Mouse (Mus musculus) heart, postnatal 36 days (tissue): ENCODE results near the gene Olfr508. TPM values are rescaled to one million over a fixed set of nuclear protein-coding genes. Genes with fewer than 3 reads are reported as not detected.
"Not testable (repeated sequence)": the region's sequence is repeated elsewhere in the genome, so short reads cannot be mapped to it uniquely, and the experiment has no call there.

Experiments used
- DNase-seq, 2 experiments: peaks; one replicate each; pipeline ENCODE4 v3.0.0; 2021 to 2022
- intact Hi-C: fragments of 180-260 bp; cut with DNase I; formaldehyde crosslinking; loops from one replicate; pipeline ENCODE4 v1.15.1; 2025
- total RNA-seq, 2 experiments: library from RNA; stranded (reverse); gene quantifications; 2 replicates each; pipeline ENCODE4 v1.2.3; 2021

Olfr508 gene
- total RNA-seq = not detected

DNA sequence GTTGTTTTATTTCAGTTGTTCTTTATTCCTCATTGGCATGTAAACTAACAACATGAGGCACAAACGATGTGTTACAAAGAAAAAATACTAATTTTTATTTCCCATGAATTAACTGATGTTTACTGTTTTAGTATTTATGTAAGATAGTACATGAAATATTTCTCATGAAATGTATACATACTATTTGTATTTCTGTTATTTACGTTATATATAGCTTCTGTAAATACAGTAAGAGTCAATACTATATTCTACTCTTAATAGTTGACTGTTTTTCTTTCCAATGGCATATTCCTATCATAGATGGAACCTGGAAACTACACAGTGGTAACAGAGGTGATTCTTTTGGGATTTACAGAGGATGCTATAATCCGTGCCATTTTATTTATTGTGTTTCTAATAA is at the start of gene Olfr508:
Olfr508 (plus strand) TSS at position 301 of the 400 bp plus-strand sequence.
- no peak for DNase-seq
- intact Hi-C loops = no loop called here

DNA sequence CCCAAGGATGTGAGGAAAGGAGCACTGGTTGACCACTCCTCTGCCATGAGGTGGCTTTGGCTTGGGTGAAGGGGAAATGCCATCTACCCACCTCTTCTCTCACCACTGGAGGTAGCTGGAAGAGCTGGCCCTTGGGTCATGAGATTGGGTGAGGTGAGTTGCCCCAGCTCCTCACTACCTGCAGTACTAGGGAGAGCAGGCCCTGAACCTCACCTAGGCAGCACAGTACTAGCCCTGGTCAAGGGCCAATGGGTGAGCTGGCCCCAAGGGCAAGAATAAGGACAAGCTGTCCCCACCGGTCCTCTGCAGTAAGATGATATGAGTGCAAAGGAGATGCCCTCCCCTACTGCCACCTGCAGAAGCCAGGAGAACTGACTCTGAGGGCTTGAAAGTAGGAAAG is 40.0 kb upstream of the Olfr508 start:
- intact Hi-C loops = no loop called here
- DNase-seq = no peak

DNA sequence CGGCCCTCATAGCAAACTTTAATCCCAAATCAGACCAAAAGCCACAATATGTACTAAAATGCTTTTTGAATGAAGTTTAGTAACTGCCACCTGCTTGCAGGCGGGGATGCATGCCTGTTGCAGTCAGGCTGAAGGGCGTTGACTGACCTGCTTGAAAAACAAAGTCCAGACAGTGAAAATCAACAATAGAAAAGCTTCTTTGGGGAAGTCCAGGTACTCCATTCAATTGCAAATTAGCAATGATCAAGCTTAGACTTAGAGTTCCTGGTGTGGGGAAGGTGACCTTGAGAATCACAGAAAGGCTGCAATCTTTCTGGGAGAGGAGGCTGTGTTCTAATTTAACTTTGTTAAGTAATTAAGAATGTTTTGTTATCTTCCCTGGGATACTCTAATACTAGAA is 27.9 kb upstream of the Olfr508 start:
- intact Hi-C loops = not testable (repeated sequence)

DNA sequence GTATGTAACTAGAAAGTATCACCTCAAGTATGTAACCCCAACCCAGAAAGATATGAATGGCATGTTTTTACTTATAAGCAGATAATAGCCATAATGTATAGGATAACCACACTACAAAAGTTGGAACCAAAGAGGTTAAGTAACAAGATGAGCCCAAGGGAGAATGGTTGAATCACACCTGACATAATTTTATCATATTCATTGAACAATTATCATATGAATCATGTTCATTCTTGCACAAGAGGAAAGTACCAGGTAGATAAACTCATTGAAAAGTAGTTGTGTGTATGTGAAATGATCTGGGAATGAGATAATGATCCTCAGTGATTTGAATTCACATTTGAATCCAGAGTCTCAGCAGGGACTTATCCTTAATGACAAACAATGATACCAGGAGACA is 19.3 kb upstream of the Olfr508 start, which contains the start of gene Olfr506:
Olfr506 (plus strand) TSS at position 301 of the 400 bp plus-strand sequence.
- no peak for DNase-seq
- intact Hi-C loops = no loop called here

More for the DNA sequence above, 27.9 kb upstream of the Olfr508 start:
- not testable (repeated sequence) for DNase-seq

DNA sequence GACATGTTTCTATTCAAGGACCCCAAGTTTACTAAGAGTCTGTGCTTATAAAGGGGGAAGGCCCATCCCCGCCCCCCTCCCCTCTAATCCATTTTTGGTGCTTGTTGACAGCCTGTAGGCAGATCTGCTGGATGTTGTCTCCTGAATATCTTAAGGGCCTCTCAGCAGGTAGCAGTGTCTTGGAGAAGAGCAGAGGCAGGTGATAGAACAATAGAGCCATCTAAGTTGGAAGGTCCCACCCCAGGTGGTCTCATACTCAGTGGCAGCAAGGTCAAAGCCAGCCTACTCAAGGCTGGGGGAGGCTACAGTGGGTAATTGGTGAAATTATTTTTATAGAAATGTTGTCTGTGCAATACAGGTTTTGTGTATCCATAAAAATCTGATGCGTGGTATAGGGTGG is 15.7 kb upstream of the Olfr508 start:
- intact Hi-C loops = no loop called here
- DNase-seq = no peak

DNA sequence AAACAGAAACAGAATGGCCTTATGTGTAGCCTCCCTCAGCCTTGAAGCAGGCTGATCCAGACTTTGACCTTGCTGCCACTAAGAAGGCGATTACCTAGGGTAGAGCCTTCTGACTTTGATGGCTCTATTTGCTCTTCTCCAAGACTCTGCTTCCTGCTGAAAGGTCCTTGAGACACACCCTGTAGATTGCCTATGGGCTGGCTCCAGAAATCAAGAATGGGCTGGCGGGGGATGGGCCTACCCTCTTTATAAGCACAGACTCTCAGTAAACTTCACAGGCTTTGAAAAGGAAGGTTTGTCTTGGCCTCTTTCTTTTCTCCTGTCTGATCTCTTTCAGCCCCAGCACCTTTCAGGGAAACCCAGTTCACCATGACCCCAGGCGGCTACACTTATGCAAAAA is 13.0 kb upstream of the Olfr508 start:
- intact Hi-C loops, DNase-seq: not testable (repeated sequence)

DNA sequence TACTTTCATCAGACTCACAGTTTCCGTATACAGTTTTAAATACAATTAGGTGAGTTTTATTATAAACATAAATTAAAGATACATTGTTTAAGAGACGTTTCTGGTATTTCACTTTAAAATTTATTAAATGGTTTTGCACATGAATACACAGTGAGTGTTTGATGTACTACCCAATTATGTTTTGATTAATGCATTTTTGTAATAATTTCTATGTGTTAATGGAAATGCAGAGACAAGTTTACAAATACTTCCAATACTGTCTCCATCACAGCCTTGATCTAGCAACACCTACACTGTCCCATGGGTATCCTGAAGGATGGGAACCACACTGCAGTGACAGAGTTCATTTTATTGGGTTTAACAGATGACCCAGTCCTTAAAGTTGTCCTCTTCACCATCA is 8.3 kb upstream of the Olfr508 start, which contains the start of gene Olfr507:
Olfr507 (plus strand) TSS at position 301 of the 400 bp plus-strand sequence.
- intact Hi-C loops = no loop called here
- no peak for DNase-seq

DNA sequence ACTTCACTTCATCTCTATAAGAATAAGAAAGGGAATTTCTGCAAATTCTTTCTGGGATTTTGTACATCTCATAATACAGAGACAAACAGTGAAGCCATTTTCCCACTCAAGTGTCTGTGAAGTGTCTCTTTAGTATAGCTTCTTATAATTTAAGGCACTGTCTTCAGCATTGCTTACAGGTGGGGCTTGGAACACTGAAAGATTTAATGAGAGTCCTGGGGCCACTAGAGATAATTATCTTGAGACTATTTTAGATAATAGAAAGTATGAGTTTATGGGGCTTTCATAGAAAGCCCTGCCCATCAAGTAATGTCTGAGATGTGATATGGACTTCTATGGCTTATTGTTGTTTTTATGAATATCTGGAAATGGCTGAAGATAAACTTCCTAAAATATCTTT is 22.0 kb downstream of the Olfr508 start, which contains the start of gene Olfr509:
Olfr509 (minus strand) TSS at position 101 of the 400 bp plus-strand sequence.
- intact Hi-C loops = no loop called here
- no peak for DNase-seq

DNA sequence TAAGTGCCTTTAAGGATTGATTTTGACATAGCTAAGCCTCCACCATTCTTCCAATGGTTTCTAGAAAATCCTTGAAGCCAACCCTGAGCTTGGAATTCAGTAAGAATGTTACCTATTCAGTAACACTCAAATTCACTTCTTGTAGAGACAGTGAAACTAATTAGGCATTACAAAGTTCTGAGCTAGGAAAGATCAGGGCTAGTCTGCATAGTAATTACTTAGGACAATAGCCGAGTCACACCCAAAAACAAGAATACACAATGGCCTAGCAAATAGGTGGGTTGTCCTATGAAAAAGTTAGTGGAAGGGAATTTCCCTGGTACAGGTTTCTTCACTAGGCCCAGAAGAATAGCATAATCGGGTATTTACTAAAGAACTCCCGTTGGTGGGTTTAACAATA is 32.6 kb downstream of the Olfr508 start:
- no peak for DNase-seq
- intact Hi-C loops = no loop called here

DNA sequence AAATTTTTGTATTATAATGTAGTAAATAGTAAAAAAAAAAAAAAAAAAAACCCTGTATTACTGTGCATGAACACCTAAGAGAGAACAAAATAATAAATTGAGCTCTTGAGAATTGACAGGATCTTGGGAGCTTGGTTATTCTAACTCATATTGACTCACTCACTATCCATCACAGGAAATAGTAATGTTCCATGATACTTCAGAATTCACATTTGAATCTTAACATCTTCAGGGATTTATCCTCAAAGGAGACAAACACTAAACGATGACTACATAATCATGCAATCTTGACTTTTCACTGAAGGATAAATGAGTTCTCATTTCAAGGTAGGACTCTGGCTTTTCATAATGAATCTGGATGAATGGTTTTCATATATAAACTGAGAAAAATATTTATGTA is 36.3 kb downstream of the Olfr508 start, which contains the start of gene Olfr510:
Olfr510 (plus strand) TSS at position 301 of the 400 bp plus-strand sequence.
- DNase-seq = no peak
- intact Hi-C loops = no loop called here

DNA sequence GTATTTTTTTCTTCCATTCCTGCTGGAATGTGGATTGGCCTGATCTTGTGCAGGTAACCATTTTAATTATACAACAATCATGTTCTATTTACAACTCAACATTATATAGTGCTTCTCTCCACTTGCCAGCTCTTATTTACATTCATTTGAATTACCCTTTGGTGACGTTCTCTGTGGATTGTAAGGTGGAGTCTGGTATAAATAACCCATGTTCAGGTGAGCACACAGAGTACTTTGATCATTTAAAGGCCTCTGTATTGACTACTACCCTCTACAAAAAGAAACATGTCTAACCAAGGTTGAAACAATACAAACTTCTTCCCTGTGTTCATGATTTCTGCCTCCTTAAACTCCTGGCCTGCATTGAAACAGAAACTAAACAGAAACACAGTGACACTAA is 41.3 kb downstream of the Olfr508 start:
- DNase-seq = no peak
- intact Hi-C loops = no loop called here

DNA sequence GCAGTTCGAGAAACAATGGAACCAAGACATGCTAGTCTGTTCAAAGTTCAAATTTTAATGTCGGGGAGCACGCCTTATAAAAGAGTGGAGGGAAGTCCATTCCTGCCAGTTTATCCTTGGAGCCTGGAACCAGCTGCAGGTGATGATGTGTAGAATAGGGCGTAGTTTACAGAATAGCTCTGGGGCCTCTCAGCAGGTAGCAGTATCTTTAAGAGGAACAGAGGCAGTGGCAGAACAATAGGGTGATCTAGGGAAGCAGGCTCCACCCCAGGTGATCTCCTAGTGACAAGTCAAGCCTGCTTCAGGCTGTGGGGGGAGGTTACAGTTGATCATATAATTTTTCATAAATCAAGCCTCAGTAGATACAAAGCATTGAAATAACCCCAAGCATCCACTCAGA is 49.1 kb downstream of the Olfr508 start:
- no peak for DNase-seq
- intact Hi-C loops = no loop called here

Other genes with a start within 250 kb of the Olfr508 start
- not detected for gene Olfr495, start 236.8 kb upstream of the Olfr508 start, total RNA-seq
- not detected for gene Olfr497, start 209.6 kb upstream of the Olfr508 start, total RNA-seq
- gene Olfr498, start 164.7 kb upstream of the Olfr508 start, total RNA-seq = not detected
- gene Olfr502, start 104.9 kb upstream of the Olfr508 start, total RNA-seq = not detected
- gene Olfr503, start 85.5 kb upstream of the Olfr508 start, total RNA-seq = not detected
- not detected for gene Olfr504, start 64.2 kb upstream of the Olfr508 start, total RNA-seq
- not detected for gene Olfr506, start 19.2 kb upstream of the Olfr508 start, total RNA-seq
- gene Olfr507, start 8.2 kb upstream of the Olfr508 start, total RNA-seq = not detected
- gene Olfr509, start 21.9 kb downstream of the Olfr508 start, total RNA-seq = not detected
- gene Olfr510, start 36.4 kb downstream of the Olfr508 start, total RNA-seq = not detected
- gene Olfr512, start 83.3 kb downstream of the Olfr508 start, total RNA-seq = not detected
- not detected for gene Olfr513, start 121.0 kb downstream of the Olfr508 start, total RNA-seq
- not detected for gene Olfr514, start 196.0 kb downstream of the Olfr508 start, total RNA-seq
- gene Olfr516, start 220.5 kb downstream of the Olfr508 start, total RNA-seq = not detected
- gene Olfr517, start 242.4 kb downstream of the Olfr508 start, total RNA-seq = not detected